Mouse (Mus musculus) kidney, adult 8-10 months (tissue): ENCODE measurements at regions not wholly inside any gene's neighbourhood (a gene's known extent, or its start where the extent isn't known, plus 50 kb on each side); places are given as distances from the start of the nearest gene placed in this dataset.

Source experiments
- DNase-seq, 2 experiments: peaks; one replicate each; pipeline ENCODE4 v3.0.0; 2022

DNA sequence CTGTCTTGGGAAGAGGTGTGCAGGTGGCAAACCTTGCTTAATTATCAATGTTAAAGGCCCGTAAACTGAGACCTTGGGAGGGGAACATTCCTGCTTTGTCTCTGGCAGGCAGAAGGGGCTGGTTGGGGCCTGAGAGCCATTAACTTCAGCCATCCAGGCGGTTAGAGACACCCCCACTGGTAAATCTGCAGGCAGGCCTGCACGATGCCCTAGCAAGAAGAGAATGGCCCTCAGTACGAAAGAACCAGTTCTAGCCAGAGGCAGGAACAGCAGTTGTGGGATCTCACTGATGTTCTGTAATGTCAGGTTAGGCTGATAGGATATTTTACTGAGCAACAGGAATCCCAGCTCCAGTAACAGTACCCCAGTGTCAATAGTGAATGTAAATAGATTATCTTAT is 70.5 kb downstream of the Apip start:
- peak in 1 of 2 experiments; percentile 24 for DNase-seq

DNA sequence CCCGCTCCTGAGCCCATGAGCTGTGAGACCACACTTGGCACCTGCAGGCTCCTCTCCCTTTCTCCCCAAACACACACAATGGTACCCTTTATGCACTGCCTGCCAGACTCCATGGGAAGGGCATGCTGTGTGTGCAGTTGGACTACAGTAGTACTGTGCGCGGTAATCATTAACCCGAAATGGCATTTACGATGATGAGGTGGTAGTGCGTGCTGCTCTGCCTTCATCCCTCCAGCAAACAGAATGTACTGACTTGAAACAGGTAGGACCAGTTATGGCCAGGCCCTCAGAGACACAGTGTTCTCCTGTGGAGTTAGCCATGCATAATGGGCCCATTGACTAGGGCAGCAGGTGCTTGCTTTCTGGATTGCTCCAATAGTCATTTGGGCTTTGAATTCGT is 70.9 kb downstream of the Apip start:
- DNase-seq: peak; percentile 73 to 90

DNA sequence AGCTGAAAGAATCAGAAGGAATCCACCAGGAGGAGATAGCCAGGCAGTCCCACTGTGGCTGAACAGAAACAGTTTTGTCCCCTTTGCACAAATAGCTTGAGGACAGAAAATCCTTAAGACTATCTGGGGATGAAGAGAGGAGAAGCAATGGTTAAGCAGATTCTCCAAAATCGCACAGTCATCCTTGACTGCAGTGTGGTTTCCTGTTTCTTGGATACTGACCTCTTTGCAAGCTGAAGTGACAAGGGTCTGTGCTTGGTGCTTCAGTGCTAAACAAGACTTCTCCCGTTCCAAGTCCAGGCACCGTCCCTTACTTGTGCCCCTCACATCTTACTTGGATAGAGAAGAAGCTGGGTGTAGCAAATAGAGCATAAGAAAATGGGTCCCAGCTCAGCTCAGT is 71.6 kb downstream of the Apip start:
- DNase-seq: no peak

DNA sequence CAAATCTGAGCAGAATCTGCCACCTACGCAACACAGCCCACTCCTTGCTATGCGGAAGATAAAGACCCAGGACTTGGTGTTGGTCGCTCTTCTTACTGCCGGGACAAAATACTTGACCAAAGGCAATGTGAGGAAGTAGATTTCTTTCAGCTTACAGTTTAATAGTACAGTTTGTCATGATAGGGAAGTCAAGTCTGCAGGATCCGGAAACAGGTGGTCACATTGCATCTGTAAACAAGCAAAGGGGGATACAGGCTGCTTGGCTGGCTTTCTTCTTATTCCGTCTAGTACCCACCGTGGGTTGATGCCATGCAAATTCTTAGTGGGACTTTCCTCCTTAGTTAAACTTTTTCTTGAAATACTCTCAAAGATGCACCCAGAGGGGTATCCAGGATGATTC is 72.7 kb downstream of the Apip start:
- DNase-seq: no peak

DNA sequence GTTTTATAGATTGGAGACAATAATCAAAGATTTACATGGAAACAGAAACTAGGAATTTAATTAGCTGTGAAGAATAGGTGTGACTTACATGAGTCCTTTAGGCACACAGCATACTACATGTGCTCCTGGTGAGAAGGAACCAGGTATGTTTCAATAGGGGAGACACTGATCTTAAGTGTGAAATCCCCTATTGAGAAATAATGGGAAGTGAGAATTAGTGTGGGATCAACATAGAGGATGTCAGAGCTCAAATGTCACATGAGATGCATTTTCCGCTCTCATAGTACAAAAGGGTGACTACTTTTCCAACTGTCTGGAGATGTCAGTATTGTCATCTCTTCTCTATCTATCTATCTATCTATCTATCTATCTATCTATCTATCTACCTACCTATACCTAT is 79.8 kb downstream of the Apip start:
- DNase-seq: no peak

DNA sequence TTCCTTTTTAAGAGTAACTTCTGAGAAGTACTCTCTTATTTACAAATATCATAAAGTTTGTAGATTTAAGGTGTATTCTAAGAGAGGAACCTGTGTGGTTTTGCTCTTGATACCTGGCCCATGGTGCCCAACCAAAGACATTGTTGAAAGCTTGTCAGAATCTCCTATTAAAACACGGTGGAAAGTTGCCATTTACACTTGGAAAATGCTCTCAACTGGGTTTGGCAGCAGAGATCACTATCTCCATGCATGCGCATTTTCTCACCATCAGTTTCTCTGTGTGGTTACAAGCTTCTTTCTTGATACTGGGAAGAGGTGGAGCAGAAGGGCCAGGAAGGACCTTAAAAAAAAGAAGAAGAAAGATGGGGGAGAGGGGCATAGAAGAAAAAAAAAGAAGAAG is 94.3 kb downstream of the Apip start:
- no peak for DNase-seq

DNA sequence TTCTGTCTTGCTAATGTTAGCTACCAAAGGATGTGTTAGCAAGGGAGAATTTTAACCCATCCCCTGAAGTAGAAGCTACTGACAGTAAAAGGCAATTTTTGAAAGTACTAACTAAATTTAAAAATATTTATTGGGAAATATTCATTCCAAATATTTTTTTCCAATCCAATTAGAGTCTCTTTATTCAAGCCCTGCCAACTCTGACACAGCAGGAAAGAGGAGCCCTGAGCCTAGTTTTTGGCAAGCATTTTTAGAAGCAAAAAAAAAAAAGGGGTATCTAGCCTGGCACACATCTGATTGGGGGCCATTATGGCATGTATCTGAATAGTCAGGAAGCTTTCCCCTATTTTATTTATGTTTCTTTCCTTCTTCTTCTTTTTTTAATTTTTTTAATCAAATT is 94.8 kb downstream of the Apip start:
- DNase-seq: no peak

DNA sequence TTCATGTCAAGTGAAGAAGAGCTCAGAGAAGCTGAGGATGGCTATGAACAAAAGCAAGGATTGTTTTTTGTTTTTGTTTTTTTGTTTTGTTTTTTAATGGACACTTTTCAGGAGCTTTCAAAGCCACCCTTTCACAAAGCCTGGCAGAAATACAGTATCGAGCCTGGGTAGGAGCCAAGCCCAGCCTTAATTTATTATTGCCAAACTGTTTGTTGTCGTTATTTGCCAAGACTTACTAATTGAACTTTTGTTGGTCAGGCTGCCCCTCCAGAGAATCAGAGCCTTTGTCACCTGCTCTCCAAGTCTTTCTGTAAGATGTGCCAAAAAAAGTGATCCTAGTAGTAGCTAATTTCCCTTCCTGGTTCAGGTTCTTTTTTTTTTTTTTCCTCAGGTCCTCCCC is 103.9 kb downstream of the Apip start:
- no peak for DNase-seq

DNA sequence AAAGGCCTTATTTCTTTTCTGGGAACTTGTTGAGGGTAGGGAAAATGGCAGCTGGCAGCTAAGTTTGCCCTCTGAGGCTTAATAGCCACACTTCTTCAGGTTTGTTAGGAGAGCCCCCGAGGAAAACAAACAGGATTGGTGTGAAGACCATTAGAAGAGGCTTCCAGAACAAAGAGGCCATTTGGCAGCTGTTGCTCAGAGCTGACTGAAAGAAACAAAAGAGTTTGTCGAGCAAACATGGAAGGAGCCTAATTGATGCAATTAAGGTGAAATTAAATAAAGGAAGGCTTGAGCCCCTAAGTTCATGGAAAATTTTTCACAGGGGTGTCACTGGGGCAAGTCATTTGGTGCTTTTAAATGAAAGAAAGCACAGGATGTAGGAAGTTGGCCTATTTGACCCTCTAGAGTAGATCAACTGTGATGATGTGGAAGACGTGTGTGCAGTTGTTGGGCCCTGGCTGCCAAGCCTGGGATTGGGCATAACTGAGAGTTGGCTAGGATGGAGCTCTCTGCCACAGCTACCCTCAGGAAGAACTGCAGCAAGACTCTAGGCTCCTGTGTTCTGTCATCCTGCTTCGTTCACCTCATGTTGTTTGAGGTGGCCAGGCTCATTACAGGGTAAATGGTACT is 106.9 kb downstream of the Apip start:
- DNase-seq: no peak

DNA sequence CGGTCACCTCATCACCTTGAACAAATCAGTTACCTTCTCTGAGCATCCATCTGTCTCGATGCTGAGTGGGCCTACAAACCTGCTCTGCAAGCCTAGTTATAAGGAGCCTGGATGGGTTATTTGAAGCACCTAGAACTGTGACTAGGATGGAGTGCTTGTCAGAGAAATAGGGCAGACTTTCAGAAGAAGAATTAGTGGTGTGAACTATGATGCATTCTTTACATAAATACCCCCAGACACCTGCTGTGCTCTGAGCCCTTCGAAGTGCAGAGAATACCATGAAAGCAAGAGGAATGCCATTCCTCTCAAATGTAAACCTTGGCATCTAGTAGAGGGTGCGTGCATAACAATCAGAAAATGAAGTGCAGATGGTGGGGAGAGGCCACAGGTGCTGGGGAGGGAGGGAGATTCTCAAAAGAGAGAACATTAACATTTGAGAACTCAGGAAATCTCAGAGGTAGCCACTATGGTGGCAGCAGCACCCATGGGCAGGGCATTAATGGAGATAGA is 113.3 kb downstream of the Apip start:
- DNase-seq: no peak

DNA sequence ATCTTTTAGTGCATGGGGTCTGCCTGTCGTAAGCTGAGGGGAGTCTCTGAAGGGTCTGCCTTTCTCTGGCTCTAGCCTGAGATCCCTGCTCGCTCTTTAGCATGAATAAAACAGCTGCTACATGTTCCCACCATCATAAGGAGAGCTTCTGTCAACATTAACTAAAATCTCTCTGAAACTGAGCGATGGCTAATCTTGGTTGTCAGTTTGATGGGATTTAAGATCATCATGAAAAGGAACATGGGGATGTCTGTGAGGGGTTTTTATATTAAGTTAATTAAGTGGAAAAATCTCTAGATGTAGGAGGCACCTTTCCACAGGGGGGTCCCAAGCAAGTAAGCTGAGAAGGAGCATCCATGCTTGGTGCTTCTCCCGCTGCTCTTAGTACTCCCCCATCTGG is 110.5 kb downstream of the Ehf start:
- DNase-seq: no peak

DNA sequence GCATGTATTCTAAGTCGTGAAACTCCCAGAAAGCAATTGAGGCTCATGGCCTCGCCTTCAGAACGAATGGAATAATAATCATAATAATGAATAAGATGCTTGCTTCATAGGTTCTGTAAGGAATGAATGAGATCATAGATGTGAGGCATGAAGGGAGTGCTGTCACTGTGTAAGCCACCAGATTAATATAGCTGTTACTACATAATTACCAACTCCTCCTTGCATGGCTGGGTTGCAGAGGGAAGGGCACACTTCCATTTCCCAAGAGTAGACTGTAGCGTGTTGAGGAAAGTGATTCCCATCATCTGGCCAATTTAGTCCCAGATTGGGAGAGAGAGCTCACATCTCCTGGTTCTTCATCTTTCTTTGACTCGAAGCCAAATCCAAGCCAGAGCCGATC is 102.8 kb downstream of the Ehf start:
- DNase-seq: no peak

DNA sequence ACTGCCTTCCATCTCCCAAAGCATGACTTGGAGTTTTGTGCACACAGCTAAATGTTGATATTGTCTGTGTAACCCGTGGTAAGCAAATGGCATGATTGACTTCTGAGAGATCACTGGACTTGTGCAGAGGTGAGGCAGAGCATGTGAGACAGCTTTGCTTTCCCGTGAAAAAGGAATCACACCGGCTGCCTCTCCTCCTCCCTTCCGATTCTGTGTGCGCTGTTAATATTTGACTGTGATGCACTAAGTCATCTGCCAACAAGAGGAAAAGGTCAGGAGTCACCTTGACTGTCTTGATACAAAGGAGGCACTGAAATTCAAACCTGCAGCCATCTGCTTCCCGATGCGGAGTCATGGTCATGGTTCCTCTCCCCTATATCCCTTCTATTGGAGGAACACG is 98.0 kb downstream of the Ehf start:
- DNase-seq: peak; percentile 60 to 77

DNA sequence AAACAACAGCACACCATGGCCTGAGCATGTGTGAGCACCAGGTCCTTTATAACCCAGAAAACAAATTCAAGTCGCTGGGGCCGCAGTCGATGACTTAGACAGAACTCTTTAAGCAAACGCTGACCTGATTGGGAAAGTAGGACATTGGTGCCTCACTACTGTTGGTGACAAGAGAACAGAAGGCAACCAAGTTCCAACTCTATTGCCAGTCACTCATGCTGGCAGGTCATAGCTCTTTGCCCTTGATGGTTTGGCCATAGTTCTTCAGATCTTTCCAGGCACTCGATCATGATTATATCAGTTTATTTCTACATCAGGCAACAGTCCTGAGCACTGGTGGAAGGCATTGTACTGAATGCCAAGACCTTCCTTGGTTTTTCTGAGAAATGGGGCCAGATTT is 94.7 kb downstream of the Ehf start:
- DNase-seq: no peak

DNA sequence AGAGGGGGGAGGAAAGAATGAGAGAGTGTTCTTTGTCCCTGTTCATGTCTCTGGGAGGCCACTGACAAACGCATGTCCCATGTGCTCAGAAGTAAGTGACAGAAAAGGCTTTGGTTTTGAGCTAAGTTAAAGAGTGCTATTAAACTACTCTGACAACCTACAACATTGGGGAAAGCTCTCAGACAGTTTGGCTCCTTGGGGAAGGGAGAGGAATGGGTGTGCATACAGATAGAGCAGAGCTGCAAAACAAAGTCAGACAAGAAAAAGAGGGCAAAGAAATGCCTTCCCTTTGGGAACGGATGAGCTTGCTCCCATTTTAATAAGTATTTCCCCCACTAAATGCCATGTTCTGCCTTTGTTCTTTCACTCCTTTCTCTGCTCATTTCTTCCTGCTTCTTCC is 94.0 kb downstream of the Ehf start:
- no peak for DNase-seq

DNA sequence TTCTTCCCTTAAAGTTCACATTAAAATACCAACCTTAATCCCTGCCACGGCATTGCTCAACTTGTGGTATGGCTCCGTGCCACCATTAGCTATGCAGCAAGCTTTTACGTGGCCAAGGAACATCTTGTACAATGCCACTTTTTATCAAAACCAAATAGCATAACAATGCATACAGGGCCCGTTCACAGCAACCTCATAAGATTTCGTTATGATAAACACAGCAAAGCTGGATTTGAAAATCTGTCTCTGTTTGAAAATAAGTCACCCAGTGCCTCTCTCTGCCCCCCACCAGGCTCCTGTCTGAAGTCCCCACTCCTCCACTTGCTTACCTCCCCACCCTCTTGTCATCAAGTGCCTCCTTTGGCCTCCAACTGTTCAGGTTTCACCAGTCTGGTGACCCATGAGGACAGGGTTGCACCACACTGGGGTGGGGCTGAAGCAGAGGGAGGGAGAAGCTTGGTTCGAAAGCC is 93.5 kb downstream of the Ehf start:
- DNase-seq: no peak

DNA sequence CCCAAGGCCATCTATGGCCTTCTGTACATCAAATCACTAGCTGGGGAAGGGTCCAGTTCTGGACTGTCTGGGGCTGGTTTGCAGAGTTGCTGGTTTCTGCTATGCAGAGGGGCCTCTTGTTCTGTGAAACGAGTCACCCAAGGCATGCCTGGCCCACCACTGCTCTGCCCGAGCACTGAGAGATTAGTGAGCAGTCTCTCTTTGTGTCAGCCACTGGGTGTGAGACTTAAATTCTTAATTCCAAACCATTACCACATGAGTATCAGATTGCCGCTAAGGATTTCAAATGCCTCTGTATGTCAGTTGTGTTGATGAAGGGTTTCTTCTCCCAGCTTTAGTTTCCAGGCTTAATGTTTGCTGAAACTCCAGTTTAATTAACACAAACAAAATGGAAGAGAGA is 91.9 kb downstream of the Ehf start:
- no peak for DNase-seq
